Mouse (Mus musculus): ENCODE measurements around the gene Sox9.

Gene Sox9

GRCm38 (mm10) chr11:112798831-112799382 is 16.9 kb downstream of the Sox9 start:
- no peak for DNase-seq (ENCODE audit: low spot score in 2 of 2)

- DNase-seq (ENCODE audit: low spot score in 2 of 2): no peak
Observed at GRCm38 (mm10) chr11:112801189-112801818, 19.3 kb downstream of the Sox9 start.

GRCm38 (mm10) chr11:112807838-112808506 is 25.9 kb downstream of the Sox9 start:
- DNase-seq (ENCODE audit: low spot score in 2 of 2): no peak

GRCm38 (mm10) chr11:112810447-112811151 is 28.6 kb downstream of the Sox9 start:
- DNase-seq (ENCODE audit: low spot score in 2 of 2): no peak

- no peak for DNase-seq (ENCODE audit: low spot score in 2 of 2)
Observed at GRCm38 (mm10) chr11:112811152-112811871, 29.3 kb downstream of the Sox9 start.

- no peak for DNase-seq (ENCODE audit: low spot score in 2 of 2)
Observed at GRCm38 (mm10) chr11:112817829-112818650, 36.0 kb downstream of the Sox9 start.

GRCm38 (mm10) chr11:112818651-112819270 is 36.7 kb downstream of the Sox9 start:
- DNase-seq (ENCODE audit: low spot score in 2 of 2): no peak

GRCm38 (mm10) chr11:112821536-112821935 is 39.5 kb downstream of the Sox9 start:
- no peak for DNase-seq (ENCODE audit: low spot score in 2 of 2)

- no peak for DNase-seq (ENCODE audit: low spot score in 2 of 2)
Observed at GRCm38 (mm10) chr11:112824146-112824545, 42.1 kb downstream of the Sox9 start.

GRCm38 (mm10) chr11:112826193-112827043 is 44.4 kb downstream of the Sox9 start:
- no peak for DNase-seq (ENCODE audit: low spot score in 2 of 2)

GRCm38 (mm10) chr11:112827044-112827347 is 45.0 kb downstream of the Sox9 start:
- no peak for DNase-seq (ENCODE audit: low spot score in 2 of 2)

- DNase-seq (ENCODE audit: low spot score in 2 of 2): no peak
Observed at GRCm38 (mm10) chr11:112828553-112829287, 46.7 kb downstream of the Sox9 start.

- DNase-seq (ENCODE audit: low spot score in 2 of 2): no peak
Observed at GRCm38 (mm10) chr11:112834245-112835005, 52.4 kb downstream of the Sox9 start.

- DNase-seq (ENCODE audit: low spot score in 2 of 2): no peak
Observed at GRCm38 (mm10) chr11:112835468-112836092, 53.6 kb downstream of the Sox9 start.
